Mouse (Mus musculus) layer of hippocampus, adult 11-12 months (tissue): Measurements from ENCODE around the gene Gpn2.
A peak's percentile ranks its signal among the peaks of the same experiment; 100 is the strongest.

ENCODE experiments used
- DNase-seq: peaks from one replicate; pipeline ENCODE4 v3.0.0; 2022; ENCODE audit warnings: low spot score

Gene Gpn2

GRCm38 (mm10) chr4:133584059-133584951 is at the start of gene Gpn2:
TSS of gene Gpn2 (plus strand) at chr4:133584362.
- DNase-seq = peak; percentile 83

DNA sequence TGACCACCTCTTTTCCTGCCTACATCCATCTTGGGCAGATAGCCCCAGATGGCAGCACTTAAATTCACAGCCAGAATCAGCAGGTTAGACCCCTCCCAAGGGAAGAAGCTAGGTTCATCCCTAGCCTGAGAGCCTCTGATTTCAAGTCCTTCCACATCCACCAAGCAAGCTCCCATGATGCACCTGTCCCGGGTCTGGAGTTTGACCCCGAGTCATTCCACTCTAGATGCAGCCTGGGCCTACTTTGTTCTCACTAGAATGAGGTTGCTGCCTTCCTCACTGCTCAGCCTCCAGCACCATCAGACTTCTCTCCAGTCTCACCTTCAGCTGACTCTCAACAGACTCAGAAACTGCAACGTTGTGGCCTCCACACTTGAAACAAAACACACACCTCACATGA is 48.1 kb upstream of the Gpn2 start:
- no peak for DNase-seq

DNA sequence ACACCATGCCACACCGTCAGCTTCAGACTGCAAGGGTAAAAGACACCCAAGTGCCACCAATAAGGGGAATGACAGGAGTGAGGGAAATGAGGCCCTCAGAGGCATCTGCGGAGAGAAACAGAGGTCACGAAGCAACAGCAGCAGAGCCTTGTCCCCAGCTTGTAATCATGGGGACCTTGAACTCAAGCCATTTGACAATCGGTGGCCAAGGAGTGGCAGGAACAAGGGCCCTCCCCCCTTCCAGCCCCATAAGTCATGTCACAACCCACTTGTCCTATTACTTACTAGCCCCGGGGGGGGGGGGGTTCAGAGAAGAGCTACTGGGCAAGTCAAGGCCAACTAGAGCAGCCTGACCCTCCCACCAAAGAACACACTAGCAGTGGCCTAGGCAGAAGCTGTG is 47.5 kb upstream of the Gpn2 start:
- no peak for DNase-seq

DNA sequence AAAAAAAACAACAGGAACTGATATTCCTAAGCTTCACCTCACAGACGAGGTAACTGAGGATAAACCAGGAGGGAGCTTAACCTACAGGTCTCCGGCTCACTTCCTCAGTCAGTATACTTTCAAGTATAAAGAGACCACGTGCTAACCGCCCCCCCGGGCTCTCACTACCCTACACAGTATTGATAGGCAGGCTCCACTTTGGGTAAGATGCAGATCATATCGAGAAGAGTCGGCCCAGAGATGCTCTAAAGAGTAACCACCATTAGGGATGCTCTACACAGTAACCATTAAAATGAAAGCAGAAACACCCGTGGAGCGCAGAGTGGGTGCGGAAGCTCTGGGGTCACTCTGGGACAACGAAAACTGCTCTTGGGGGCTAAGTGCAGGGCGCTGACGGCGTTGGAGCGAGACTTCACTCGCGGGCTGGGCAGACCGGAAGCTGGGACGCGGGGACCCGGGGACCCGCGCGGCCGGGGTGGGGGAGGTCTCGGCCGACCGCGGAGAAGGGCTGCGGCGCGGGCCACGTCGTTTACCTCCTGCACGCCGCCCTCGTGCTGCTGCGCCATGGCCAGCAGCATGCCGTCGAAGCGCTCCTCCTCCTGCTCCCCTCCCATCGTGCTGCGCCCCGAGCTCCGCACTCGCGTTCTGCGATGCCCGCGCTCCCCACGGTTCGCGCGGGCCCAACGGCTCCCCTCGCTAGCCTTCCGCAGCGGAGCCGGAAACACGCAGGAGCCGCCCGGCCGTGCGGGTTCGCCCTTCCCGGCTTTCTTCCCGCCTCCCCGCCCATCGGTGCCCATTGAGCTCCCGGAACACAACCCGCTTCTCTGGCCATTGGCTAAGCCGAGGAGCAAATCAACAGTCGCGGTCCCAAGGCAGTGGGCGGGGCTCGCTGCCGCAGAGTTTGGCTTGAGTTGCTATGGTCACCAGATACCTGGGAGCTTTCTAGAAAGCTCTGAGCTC is 38.6 kb upstream of the Gpn2 start, which contains the start of gene Nudc:
Nudc (minus strand) TSS at position 725 of the 960 bp plus-strand sequence.
- peak; percentile 96 for DNase-seq

DNA sequence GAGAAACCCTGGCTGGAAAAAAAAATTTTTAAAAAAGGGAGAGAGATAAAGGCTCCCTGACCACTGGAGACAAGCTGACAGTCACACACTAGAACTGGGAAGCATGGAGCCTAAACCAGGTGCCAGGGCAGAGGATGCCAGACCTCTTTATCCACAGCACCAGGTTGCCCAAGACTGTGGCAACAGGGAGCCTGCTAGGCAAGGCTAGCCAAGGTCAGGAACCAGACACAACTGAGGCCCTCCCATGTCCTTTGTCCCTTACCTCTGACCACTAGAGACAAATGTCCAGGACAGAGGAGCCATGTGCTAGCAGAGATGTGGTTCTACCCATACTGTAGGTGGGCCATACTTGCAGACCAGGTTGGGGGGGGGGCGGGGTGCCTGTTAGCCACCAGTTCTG is 32.1 kb upstream of the Gpn2 start:
- DNase-seq = no peak

DNA sequence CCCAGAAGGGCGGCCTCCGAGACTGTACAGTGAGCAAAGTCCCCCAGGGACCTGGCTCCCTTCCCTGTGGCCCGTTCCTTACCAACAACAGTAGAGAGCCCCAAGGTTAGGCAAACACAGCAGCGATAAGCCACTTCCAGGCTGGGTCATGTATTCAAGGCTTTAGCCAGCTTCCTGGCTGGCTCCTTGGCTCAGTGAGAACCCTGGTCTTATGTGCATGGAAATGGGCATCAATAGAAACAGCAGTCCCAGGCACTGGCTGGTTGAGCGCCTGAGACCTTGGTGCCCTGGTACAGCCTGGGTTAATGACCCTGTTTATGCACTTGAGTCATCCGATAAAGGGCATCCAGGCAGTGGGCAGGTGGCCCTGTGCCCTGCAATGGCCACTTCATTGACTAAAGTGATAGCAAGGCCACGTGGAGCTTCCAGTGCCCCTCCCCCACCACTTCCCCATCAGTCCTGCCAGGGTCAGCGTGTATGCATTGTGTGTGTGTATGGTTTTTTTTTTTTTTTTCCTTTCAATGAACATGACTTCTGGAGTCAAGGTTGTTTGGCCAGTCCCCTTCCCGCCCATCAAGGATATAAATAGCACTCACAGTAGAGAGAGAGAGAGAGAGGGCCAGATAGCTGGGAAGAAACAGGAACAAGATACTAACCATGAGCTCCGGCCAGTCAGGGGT is 31.3 kb upstream of the Gpn2 start, which contains the start of gene Nr0b2:
Nr0b2 (plus strand) TSS at position 609 of the 680 bp plus-strand sequence.
- DNase-seq = no peak

DNA sequence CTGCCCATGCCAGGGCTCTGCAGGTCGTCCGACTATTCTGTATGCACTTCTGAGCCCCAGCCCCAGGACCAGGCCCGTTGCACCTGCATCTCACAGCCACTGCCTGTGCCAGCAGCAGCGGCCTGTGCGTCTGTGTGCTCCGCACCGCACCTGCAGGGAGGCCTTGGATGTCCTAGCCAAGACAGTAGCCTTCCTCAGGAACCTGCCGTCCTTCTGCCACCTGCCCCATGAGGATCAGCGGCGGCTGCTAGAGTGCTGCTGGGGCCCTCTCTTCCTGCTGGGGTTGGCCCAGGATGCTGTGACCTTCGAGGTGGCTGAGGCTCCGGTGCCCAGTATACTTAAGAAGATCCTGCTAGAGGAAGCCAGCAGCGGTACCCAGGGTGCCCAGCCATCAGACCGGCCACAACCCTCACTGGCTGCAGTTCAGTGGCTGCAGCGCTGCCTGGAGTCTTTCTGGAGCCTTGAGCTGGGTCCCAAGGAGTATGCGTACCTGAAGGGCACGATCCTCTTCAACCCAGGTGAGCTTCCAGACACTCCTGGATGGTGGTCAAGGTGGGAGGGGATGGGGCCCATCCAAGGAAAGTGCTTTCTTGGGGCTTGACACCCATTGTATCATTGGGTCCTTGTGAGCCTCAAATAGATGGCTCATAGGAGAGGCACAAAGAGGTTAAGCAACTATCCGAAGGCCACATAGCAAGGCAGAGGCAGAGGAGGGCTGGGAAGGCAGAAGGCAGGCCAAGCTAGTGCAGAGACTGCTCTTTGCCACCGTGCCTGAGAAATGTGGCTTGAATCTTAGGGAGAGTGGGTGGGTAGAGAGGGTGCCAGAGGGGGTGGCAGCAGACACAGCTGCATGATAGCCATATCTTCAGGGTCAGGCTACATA is 30.5 kb upstream of the Gpn2 start:
- DNase-seq = no peak

- no peak for DNase-seq
Observed at GRCm38 (mm10) chr4:133557041-133557717, 27.0 kb upstream of the Gpn2 start.

DNA sequence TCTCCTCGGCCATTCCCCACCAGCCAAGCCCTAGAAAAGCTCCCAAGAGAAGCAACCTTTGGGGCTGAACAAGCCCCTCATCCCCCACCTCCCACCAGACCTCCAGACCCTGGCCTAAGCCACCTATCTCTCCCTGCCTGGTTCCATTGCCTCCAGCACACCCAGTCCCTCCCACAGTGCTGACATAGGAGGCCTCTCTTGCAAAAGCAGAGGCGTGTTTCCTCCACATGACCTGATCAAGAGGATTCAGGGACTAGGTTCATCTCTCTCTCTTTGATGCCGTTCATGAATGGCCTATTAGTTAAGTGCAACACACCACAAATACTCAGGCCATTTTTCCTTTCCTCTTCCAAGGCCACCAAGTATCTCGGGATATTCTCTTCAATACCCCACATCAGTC is 24.3 kb upstream of the Gpn2 start:
- no peak for DNase-seq

DNA sequence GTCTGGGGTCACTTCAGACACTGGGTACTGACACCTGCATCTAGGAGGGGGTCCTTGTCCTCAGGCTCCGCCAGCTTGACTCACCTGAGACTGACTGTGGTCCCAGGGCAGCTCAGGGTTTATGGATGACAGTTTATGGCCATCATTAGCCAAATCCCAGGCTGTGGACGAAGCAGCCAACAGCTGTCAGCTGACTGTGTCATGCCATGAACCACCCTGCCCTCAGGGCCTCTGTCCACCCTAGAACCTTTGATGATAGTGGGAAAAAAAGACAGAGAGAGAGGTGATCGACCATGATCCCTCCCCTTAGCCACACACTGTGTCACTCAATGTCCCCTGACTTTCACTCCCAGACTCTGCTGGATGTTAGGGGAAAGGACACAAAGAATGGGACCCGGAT is 22.5 kb upstream of the Gpn2 start:
- no peak for DNase-seq

- DNase-seq = no peak
Observed at GRCm38 (mm10) chr4:133563123-133563571, 21.0 kb upstream of the Gpn2 start.

GRCm38 (mm10) chr4:133567251-133567650 is 16.9 kb upstream of the Gpn2 start:
- DNase-seq = no peak

DNA sequence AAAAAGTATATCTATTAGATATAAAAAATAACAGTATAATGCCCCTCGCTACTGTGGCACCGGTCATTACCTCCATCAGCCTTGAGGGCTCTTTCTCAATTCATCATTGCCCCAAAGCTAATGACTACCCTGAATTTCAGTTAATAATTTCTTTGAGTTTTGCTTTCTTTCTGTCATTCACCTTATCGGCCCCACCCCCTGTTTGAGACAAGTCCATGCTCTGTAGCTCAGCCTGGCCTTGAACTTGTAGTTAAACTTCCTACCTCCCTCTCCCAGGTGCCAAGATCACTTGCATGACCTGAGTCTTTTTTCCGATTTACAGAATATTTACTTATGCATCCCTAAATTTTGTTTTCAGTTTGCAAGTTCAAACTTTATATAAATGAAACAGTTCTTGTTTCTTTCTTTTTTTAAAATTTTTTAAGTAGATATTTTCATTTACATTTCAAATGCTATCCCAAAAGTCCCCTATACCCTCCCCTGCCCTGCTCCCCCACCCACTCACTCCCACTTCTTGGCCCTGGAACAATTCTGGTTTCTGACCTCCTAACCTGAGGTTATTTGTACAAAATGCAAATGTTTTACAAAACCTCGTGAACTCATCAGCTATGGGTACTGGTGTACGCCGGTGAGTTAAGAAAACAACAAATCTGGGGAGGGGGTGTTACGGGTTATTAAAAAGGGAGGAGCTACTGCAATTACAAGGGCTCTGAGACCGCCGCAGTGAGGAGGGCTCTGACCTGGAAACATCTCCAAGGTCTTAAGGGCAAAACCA is 14.7 kb upstream of the Gpn2 start:
- no peak for DNase-seq

DNA sequence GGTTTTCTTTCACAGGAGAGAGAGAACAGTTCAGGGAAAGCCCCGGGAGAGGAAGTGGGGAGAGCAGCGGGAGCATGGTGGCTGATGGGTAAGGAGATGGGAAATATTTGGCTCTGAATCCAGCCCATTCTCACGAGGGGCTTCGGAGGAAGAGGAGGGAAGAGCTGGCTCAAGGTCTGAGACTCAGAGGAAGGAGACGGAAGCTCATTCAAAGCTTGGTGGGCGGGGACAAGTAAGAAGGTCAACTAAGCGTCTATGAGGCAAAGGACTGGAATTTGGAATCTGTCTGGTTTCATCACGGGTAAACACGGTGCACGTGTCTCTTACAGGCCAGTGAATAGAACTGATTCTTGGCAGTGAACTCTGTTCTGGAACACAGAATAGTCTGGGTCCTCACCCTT is 14.1 kb upstream of the Gpn2 start:
- no peak for DNase-seq

- DNase-seq = peak; percentile 93
Observed at GRCm38 (mm10) chr4:133574070-133574842, 9.9 kb upstream of the Gpn2 start, which contains the start of gene Gpatch3. TSS of gene Gpatch3 (plus strand) at chr4:133574745.

DNA sequence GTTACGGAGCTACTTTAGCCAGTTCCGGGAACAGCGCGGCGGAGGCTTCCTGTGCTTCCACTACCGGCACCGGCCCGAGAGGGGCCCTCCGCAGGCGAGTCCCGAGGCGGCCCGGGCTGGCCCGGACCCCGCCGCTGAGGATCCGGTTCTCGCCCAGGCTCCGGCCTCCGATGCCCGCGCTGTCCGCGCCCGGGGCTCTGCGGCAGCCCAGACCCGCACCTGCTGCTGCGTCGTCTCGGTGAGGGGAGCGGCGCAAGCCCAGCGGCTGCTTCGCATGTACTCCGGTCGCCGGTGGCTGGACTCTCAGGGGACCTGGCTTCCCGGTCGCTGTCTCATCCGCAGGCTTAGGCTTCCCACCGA is 9.3 kb upstream of the Gpn2 start:
- no peak for DNase-seq

DNA sequence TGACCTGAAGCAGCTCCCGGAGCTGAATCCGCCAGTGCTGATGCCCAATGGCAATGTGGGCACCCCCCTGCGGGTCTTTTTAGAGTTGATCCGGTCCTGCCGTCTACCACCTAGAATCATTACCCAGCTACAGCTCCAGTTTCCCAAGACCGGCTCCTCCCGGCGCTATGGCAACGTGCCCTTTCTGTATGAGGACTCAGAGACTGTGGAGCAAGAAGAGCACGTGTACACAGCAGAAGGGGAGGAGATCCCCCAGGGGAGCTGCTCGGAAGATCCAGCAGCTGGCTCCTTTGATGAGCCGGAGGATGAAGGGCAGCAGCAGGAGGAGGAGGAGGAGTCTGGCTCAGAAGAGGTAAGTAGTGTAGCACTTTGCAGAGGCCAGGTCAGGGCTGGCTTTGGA is 6.2 kb upstream of the Gpn2 start:
- DNase-seq = no peak

DNA sequence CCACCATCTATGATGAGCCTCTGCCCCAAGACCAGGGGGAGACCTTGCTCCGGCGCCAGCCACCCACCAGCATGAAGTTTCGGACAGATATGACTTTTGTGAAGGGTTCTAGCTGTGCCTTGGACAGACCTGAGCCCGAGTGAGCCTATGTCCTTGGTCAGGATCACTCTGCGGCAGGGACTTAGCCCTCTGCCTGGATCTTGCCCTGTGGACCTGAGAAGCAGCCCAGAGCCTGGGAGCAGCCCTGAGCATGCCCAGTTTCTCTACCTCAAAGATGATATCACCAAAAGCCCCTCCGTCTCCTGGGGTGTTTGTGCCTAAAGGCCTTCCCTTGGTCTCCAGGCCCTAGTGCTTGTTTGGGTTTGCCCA is 488 bp upstream of the Gpn2 start:
- DNase-seq = no peak

- peak; percentile 62 for DNase-seq
Observed at GRCm38 (mm10) chr4:133592570-133592969, 8.4 kb downstream of the Gpn2 start.
